Mouse (Mus musculus) ovary, adult 18-20 months (tissue): ENCODE measurements around the gene Btbd9.

ENCODE experiments used
- DNase-seq: peaks from one replicate; pipeline ENCODE4 v3.0.0; 2022; ENCODE audit warnings: low spot score, mixed read lengths

Btbd9 gene

DNA sequence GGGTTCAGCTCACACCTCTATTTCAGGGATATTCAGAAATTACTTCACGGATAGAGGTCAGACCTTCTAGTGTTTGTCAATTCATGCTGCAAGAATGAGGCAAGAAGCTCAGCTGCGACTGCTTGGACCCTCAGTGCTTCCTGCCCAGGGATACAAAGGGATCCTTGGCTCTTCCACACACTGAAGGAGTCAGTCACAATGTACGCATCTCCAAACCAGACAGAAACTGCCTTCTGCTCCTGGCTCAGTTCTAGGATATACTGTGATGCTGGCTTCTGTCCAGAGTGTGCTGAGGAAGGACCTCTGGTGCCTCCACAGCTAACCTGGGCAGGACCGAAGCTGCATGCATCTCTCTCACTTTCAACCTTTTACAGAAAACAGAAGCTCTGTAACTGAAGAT is 187.5 kb downstream of the Btbd9 start:
- no peak for DNase-seq

- DNase-seq, result no peak
Observed at GRCm38 (mm10) chr17:30388391-30388790, 187.9 kb downstream of the Btbd9 start.

GRCm38 (mm10) chr17:30386241-30386640 is 190.0 kb downstream of the Btbd9 start:
- no peak for DNase-seq

DNA sequence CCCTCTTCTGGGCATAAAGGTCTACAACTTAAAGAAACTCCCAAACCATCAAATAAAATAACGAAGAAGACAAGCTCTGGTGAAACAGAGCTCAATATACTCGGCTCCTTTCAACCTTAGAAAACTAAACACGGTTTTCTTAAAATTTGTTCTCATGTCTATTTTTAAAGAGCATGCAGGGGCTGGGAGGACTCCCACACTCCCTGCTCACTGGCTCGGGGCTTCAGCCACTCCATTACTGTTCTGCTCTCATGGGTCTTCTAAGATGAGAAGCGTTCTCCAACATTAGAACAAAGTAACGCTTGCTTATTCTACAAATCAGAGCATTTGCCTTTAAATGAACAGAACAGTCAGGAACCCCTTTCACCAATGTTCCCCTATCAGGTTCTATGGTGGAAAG is 192.6 kb downstream of the Btbd9 start:
- DNase-seq, result no peak

GRCm38 (mm10) chr17:30378221-30379010 is 197.9 kb downstream of the Btbd9 start:
- DNase-seq, result no peak

DNA sequence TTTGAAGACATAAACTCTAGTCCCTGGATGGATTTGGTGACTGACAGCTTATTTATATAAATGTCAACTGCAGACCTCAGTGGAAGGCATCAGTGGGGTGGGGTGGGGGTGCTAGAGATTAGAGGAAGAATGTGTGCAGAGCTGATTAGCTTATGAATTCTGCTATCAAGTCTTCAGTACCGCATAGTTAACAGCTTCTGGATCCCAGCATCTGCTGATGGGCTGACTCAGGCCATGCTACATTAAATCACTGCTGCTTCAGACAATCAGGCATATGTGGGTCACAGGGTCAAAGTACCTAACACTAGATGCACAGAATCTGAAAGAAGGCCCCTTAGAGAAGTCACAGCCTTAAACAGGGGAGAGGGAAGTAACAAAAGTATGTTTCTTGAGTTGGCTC is 198.5 kb downstream of the Btbd9 start:
- no peak for DNase-seq

DNA sequence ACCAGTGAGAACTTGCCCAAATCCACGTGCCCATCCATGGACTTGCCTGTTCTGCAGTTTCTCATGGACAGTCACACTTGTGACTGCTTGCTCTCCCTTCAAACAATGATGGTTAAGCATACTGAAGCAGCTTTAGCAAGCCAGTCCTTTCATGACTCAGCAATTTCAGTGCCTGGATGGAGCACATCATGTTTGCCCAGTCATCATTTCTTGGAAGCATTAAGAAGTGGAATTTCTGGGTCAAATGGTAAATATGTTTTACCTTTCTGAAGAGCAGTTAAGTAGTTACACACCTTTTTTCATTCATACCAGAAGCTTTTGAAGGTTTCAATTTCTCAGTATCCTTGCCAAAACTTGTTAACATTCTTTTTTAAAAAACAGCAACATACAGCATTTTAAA is 201.2 kb downstream of the Btbd9 start:
- DNase-seq, result no peak

GRCm38 (mm10) chr17:30368559-30368958 is 207.7 kb downstream of the Btbd9 start:
- no peak for DNase-seq

DNA sequence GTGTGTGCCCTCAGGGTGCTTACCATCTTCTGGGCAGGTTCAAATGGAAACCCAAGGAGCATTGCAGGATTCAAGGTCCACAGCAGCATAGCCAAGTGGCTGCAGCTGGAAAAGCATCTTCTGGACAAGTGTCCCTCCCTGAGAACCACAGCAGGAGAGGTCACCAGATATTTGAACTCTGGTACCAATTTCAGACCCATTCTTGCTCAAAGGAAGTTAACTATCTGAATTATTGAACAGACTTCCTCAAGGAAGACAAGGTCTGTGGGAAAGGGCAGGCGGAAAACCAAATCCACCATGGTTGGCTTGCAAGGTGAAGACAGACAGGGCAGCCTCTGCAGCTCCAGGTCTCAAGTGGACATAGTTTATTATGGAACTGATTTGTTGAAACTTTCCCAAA is 211.6 kb downstream of the Btbd9 start:
- no peak for DNase-seq

DNA sequence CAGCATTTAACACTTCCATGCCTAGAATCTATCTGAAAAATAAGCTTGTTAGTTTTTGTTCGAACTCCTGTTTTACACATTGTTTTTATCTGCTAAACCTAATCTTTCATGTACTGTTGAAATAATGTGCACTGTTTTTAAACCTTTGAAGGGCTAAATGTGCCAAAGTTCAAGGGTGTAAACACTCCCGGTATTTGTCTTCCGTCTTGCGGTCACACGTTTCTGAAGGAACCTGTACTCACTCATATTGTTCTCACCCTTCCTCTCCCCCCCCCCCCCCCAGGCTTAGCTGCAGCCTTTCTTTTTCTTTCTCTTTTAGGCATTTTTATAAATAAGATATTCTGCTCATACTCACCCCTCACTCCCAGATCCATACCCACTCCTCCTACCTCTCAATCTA is 212.9 kb downstream of the Btbd9 start:
- DNase-seq, result no peak

DNA sequence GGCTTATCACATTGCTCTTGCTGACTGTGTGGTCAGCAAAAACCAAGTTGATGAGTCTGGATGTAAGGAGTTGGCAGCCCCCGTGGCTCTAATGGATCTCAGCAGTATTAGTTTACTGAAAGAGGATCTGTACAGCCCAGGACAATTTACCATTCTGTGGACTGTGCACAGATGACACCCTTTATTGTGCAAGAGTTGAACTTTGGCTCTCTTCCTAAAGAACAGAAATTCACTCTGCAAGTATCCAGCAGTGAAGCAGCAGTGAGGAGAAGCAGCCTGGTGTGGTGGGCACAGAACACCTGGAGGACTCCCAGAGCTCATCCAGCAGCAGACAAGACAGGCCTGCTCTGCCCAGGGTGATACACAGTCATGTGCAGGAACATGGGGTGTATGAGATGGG is 215.6 kb downstream of the Btbd9 start:
- no peak for DNase-seq

GRCm38 (mm10) chr17:30359392-30359791 is 216.9 kb downstream of the Btbd9 start:
- no peak for DNase-seq

DNA sequence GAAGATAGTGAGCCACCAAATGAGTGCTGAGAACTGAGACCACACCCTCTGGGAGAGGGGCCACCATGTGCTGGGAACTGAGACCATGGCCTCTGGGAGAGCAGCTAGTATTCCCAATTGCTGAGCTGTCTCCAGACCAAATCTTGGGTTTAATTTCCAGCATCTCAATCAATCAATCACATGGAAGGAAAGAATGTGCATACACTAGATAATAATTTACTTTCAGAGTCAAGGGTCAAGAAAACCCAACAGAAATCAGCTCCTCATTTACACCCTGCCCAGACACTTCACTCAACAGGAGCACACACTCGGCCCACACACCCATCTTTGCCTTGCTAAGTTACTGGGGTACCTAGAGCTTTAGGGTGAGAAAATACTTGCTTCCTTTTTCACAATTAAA is 220.9 kb downstream of the Btbd9 start:
- DNase-seq, result no peak

DNA sequence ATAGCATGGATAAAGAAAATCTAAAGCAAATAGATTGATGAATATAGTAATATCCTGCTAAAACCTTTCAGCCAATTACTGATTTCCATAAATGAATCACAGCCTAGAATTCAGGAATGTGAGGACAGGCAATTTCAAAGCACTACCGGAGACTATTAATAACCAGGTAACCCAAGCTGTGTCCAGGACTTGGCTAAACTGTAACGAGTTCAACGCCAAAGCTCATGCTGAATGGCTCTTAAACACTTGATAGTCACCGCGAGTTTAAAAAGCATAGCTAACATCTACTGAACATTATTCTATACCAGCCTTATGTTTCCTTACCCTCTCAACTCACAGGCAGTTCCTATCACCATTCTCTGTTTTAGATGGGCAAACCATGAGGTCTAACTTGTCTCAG is 221.9 kb downstream of the Btbd9 start:
- no peak for DNase-seq

DNA sequence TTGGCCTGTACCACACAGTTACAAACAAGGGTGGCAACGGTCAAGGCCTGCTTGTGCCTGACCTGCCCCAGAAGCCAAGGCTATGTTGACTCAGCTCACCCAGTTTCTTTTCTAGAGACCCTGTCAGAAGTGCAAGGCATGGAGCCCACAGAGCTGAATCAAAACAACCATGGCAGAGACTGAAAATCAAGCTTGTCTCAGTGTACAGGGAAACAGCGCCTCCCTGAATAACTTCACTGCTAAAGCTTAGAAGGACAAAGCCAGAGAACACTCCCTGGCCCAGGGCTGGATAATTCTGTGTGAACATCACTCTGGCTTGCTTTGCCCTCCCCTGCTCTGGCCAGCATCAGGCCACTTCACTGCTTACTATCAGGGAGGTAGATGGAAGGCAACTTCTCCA is 228.3 kb downstream of the Btbd9 start:
- DNase-seq, result no peak

DNA sequence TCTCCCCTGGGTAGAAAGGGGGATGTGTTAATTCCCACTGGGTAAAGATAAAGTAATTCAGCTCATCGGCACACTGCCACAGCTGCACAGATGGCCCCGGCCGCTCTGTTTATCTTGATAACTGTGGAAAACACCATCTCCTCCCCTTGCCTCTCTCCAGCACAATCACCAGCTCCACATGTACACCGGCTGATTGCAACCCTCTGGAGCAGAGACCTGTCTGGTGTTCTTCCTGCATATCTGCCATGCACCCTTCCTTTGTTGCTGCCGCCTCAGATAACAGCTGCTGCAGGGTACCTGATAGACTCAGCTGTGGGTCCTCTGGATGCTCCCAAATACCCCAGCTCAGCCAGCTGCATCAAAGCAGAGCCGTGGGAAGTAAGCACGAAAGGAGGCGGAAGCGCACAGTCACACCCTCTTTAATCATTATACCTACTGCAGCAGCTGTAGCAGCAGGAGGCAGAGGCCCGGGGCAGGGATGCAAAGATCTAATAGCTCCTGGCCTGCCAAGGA is 229.1 kb downstream of the Btbd9 start:
- DNase-seq, result no peak

- no peak for DNase-seq
Observed at GRCm38 (mm10) chr17:30345008-30345407, 231.3 kb downstream of the Btbd9 start.

DNA sequence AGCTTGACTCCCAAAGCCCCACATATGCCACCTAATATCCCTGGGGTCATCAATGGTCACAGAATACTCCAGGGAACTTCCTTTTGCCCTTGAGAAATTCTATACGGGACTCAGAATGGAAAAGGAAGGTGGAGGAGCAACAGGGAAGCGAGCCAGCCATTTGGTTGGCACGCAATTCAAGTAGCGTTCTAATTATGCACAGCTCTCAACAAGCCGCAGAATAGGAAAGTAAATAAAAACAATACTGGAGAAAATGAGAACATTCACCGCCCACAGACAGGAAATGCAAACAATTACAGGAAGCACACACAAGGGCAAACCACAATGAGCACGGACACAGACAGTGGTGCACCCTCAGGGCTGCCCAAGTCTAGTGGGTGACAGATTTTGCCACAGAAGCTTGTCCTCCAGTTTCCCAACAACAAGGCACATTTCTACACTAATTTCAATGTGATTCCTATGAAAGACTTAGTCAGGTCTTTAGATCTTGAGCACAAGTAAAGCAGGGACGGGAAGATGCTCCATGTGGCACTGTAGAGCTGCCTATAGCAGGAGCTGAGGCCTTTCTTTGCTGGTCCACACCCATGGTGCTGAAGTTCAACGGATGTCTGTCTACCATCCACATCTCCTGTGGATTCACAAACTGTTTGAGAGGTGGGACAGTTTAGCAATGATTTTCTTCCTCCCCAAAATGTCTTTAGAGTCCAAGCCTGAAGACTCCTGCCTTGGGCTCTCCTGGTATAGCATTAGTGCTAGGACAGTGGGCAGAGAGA is 232.4 kb downstream of the Btbd9 start:
- no peak for DNase-seq

- DNase-seq, result no peak
Observed at GRCm38 (mm10) chr17:30341556-30341955, 234.7 kb downstream of the Btbd9 start.

- no peak for DNase-seq
Observed at GRCm38 (mm10) chr17:30340495-30341126, 235.7 kb downstream of the Btbd9 start.

GRCm38 (mm10) chr17:30339317-30339716 is 237.0 kb downstream of the Btbd9 start:
- no peak for DNase-seq

- no peak for DNase-seq
Observed at GRCm38 (mm10) chr17:30336816-30337215, 239.5 kb downstream of the Btbd9 start.

- DNase-seq, result no peak
Observed at GRCm38 (mm10) chr17:30336280-30336679, 240.0 kb downstream of the Btbd9 start.
